Mouse (Mus musculus): ENCODE measurements around the gene Cxcr5. TPM values are rescaled to one million over a fixed set of nuclear protein-coding genes. Genes with fewer than 3 reads are reported as not detected.

Gene Cxcr5
- polyA plus RNA-seq, 1 experiment from 2014 or later: not detected

DNA sequence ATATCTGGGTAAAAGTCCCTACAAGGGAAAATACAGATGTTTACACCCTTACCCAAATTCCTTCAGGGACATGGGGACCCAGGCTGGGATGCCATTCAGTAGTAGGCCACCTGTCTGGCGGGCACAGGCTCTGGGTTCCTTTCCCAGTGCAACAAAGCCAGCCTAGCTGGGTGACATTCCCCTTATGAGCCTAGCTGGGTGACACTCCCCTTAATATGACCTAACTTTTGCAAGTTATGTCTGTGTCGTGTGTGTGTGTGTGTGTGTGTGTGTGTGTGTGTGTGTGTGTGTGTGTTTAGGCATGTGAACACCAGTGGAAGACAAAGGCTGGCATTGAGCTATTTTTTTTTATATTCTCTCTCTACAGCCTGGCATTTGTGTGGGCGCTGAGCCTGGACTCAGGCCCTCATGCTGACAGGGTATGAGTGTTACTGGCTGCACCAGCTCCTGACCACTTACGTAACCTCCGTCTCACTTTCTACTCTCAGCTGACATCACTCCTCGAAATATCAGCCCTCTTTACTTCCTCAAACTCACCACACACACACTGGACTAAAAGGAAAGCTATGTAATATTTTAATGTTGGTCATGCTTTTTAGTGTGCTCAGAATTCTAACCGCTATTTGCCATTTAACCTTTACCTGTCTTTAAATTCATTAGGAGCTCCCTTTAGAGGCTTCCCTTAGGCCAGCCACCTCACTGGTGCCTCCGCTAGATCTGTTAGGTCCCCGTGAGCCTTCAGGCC is 5.8 kb upstream of the Cxcr5 start:
- 67% methylated on average over 9 of the region's 9 CpGs for WGBS
- H3K36me3 ChIP-seq: no peaks in the 10 kb centered on the region
- H3K4me3 ChIP-seq: no peak overlapping the region
- H3K27me3 ChIP-seq (replicated peaks): no peaks in the 10 kb centered on the region
- H3K4me1 ChIP-seq (replicated peaks): peaks cover 2% of the 10 kb centered on the region; the same call in 1 of the 2 replicates
- H3K9ac ChIP-seq: no peak overlapping the region
- no peak overlapping the region for H3K27ac ChIP-seq (ENCODE audit: poor library complexity, severe bottlenecking)
- ATAC-seq (ENCODE audit: insufficient number of reproducible peaks, low FRiP score): no peak
- H3K9me3 ChIP-seq (replicated peaks): no peaks in the 10 kb centered on the region
- no peak overlapping the region for H3K4me2 ChIP-seq

DNA sequence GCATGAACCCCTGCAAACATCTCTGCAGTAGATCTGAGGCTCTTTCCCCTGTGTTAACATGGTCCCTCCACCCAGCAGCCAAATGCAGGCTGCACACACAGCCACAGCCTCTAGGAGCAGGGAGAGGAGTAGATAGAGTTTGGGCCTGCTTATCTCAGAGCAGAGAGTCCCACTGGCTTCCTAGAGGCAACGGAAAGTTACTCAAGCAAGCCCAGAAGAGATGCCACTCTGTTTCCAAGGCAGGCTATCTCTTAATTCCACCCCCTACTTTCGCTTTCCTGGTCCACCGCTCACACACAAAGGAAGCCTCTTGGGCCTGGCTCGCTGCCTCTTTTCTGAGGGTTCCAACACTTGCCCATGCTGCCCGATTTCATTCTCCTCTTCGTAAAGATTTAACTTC is 3.7 kb upstream of the Cxcr5 start:
- 52% methylated on average over 6 of the region's 6 CpGs for WGBS
- ATAC-seq (ENCODE audit: insufficient number of reproducible peaks, low FRiP score): no peak
- Histone ChIP-seq H3K27me3 (replicated peaks) (no peaks in the 10 kb centered on the region), H3K36me3 (no peaks in the 10 kb centered on the region), H3K4me1 (replicated peaks) (peaks cover 2% of the 10 kb centered on the region; the same call in 1 of the 2 replicates), H3K9me3 (replicated peaks) (no peaks in the 10 kb centered on the region), H3K27ac (ENCODE audit: poor library complexity, severe bottlenecking) (no peak overlapping the region), H3K4me3 (no peak overlapping the region), H3K9ac (no peak overlapping the region), H3K4me2 (no peak overlapping the region)

DNA sequence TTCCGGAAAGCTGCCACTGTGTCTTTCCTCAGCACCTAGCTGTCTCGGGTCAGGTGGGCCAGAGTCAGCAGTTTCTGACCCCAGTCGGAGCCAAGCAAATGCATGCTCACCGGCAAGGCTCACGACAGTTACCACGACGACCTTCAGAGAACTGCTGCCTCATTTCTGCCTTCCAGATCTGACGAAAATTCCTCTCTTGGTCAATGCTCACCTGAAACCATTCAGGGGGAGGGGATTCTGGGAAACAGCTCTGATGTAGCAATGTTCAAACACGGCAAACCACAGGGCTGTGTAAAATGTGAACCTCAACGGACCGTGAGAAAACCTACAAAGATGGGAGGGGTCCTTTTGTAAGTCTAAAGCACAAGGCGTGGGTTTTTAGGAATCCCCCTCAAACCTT is 1.3 kb upstream of the Cxcr5 start:
- no peaks in the 10 kb centered on the region for H3K9me3 ChIP-seq (replicated peaks)
- 56% methylated on average over 12 of the region's 12 CpGs for WGBS
- no peaks in the 10 kb centered on the region for H3K27me3 ChIP-seq (replicated peaks)
- H3K4me2 ChIP-seq: no peak overlapping the region
- no peak for ATAC-seq (ENCODE audit: insufficient number of reproducible peaks, low FRiP score)
- no peak overlapping the region for H3K27ac ChIP-seq (ENCODE audit: poor library complexity, severe bottlenecking)
- H3K9ac ChIP-seq: no peak overlapping the region
- H3K4me3 ChIP-seq: no peak overlapping the region
- H3K36me3 ChIP-seq: no peaks in the 10 kb centered on the region
- peaks cover under 1% of the 10 kb centered on the region; the same call in 1 of the 2 replicates for H3K4me1 ChIP-seq (replicated peaks)

DNA sequence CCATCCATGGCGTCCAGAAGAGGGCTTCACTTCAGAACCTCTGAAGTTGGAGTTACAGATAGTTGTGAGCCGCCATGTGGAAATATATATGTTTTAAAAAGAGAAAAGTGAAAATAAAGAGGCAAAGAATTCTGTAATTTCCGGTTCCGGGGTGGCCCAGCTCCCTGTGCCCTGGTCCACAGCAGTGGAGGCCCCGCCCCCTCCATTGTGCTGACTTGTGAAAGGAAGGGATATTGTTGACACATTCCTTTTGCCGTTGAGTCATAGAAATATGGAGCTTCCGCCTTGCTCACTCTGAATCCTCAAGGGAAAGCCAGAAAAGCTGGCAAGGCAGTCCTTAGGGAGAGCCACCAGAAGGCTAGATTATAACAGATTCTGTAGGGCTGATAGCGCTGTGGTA is 9.5 kb downstream of the Cxcr5 start:
- WGBS: 64% methylated on average over 8 of the region's 8 CpGs
- Histone ChIP-seq H3K36me3 (no peaks in the 10 kb centered on the region), H3K4me2 (no peak overlapping the region), H3K9me3 (replicated peaks) (no peaks in the 10 kb centered on the region; the same call in 1 of the 2 replicates), H3K4me3 (no peak overlapping the region), H3K9ac (no peak overlapping the region), H3K27me3 (replicated peaks) (no peaks in the 10 kb centered on the region), H3K4me1 (replicated peaks) (0 out of 2 replicates have a peak, but pooled peaks cover 4% of the 10 kb centered on the region), H3K27ac (ENCODE audit: poor library complexity, severe bottlenecking) (no peak overlapping the region)
- ATAC-seq (ENCODE audit: insufficient number of reproducible peaks, low FRiP score): no peak

DNA sequence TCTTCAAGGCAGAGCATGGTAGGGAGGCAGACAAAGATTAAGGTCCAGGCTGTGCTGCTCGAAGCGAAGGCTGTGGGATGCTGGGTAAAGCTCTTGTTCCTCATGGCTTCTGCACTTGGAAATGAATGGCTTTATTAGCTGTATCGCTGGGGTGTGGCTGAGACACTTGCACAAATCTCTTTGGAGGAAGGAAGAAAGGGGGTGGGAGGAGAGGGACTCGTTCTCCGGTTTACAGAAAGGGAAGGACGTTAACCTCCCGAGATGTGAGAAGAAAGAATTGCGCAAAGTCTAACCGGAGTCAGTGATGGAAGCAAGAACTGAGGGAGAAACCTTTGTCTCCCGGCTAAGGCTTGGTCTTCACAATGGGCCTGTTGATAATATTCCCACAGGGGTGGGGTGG is 10.5 kb downstream of the Cxcr5 start:
- WGBS: 83% methylated on average over 10 of the region's 10 CpGs
- H3K9me3 ChIP-seq (replicated peaks): no peaks in the 10 kb centered on the region; the same call in 1 of the 2 replicates
- no peak overlapping the region for H3K4me3 ChIP-seq
- H3K4me2 ChIP-seq: no peak overlapping the region
- no peaks in the 10 kb centered on the region for H3K36me3 ChIP-seq
- ATAC-seq (ENCODE audit: insufficient number of reproducible peaks, low FRiP score): no peak
- H3K9ac ChIP-seq: no peak overlapping the region
- H3K4me1 ChIP-seq (replicated peaks): 0 out of 2 replicates have a peak, but pooled peaks cover 4% of the 10 kb centered on the region
- H3K27ac ChIP-seq (ENCODE audit: poor library complexity, severe bottlenecking): no peak overlapping the region
- H3K27me3 ChIP-seq (replicated peaks): no peaks in the 10 kb centered on the region

DNA sequence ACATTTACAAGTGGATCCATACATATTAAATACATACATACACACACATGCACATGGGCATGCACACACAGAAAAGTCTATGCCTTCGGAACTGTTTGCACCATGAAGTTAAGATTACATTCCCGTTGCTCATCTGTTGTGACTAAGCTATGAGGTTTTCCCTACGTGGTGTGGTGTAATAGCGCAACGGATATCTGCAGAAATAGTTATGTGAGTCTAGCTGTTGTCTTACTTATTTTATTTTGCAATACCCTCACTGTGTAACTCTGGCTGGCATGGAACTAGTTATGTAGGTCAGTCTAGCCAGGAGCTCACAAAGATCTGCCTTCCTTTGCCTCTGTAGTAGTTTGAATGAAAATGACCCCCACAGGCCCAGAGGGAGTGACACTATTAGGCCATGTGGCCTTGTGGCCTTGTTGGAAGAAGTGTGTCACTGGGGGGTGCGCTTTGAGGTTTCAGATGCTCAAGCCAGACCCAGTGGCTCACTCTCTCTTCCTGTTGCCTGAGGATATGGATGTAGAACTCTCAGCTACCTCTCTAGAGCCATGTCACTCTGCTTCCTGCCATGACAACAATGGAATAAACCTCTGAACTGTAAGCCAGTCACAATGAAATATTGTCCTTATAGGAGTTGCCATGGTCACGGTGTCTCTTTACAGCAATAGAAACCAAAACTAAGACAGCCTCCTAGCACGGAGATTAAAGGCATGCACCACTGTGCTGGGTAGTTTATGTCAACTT is 13.1 kb downstream of the Cxcr5 start:
- WGBS: 91% methylated on average over 8 of the region's 8 CpGs
- no peak for ATAC-seq (ENCODE audit: insufficient number of reproducible peaks, low FRiP score)
- H3K4me2 ChIP-seq: no peak overlapping the region
- H3K27ac ChIP-seq (ENCODE audit: poor library complexity, severe bottlenecking): no peak overlapping the region
- H3K36me3 ChIP-seq: no peaks in the 10 kb centered on the region
- H3K9me3 ChIP-seq (replicated peaks): peaks cover 4% of the 10 kb centered on the region; the same call in 1 of the 2 replicates
- H3K27me3 ChIP-seq (replicated peaks): no peaks in the 10 kb centered on the region
- no peak overlapping the region for H3K9ac ChIP-seq
- H3K4me1 ChIP-seq (replicated peaks): 0 out of 2 replicates have a peak, but pooled peaks cover 4% of the 10 kb centered on the region
- no peak overlapping the region for H3K4me3 ChIP-seq

DNA sequence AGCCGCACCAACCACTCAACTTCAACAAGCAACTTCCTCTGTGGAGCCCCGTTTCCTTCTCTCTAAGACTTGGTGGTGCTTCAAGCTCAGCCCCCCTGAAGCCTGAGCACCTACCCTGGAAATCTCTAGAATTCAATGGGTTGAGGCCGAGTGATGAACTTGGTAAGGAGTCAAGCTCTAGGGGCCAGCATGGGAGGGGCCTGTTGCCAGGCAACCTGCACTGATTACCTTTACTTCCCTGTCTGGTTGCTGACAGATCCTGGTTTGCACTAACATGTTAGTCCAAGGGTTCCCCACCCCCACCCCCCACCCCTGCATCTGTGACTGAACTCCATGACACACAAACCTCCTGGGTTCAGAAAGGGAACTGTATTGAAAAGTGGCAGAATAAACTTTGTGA is 16.7 kb downstream of the Cxcr5 start:
- ATAC-seq (ENCODE audit: insufficient number of reproducible peaks, low FRiP score): no peak
- H3K4me2 ChIP-seq: no peak overlapping the region
- no peak overlapping the region for H3K4me3 ChIP-seq
- peaks cover 4% of the 10 kb centered on the region; the same call in 1 of the 2 replicates for H3K9me3 ChIP-seq (replicated peaks)
- 76% methylated on average over 3 of the region's 3 CpGs for WGBS
- no peaks in the 10 kb centered on the region for H3K27me3 ChIP-seq (replicated peaks)
- no peaks in the 10 kb centered on the region for H3K36me3 ChIP-seq
- no peak overlapping the region for H3K27ac ChIP-seq (ENCODE audit: poor library complexity, severe bottlenecking)
- H3K4me1 ChIP-seq (replicated peaks): no peaks in the 10 kb centered on the region
- H3K9ac ChIP-seq: no peak overlapping the region

DNA sequence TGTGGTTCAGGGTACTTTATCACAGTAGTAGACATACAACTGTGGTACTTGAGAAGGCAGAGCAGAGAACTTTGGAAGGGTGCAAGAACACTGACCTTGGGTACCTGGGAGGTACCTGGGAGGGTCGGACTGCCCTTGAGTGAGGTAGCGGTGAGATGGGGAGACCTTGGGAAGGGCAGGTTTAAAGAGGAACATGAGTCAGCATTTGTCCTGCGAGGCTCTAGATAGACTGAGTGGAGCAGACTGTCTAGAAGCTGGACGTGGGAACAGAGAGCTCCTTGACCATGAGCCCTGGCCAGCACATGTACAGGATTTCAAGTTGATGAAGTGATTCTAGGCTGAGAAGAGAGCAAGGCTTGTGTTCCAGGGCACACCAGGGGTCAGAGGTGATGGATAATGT is 19.3 kb downstream of the Cxcr5 start:
- Histone ChIP-seq H3K36me3 (no peaks in the 10 kb centered on the region), H3K4me3 (no peak overlapping the region), H3K27ac (ENCODE audit: poor library complexity, severe bottlenecking) (no peak overlapping the region), H3K4me1 (replicated peaks) (peaks cover 9% of the 10 kb centered on the region), H3K9me3 (replicated peaks) (0 out of 2 replicates have a peak, but pooled peaks cover 4% of the 10 kb centered on the region), H3K27me3 (replicated peaks) (no peaks in the 10 kb centered on the region), H3K4me2 (no peak overlapping the region), H3K9ac (no peak overlapping the region)
- 58% methylated on average over 4 of the region's 4 CpGs for WGBS
- ATAC-seq (ENCODE audit: insufficient number of reproducible peaks, low FRiP score): no peak

DNA sequence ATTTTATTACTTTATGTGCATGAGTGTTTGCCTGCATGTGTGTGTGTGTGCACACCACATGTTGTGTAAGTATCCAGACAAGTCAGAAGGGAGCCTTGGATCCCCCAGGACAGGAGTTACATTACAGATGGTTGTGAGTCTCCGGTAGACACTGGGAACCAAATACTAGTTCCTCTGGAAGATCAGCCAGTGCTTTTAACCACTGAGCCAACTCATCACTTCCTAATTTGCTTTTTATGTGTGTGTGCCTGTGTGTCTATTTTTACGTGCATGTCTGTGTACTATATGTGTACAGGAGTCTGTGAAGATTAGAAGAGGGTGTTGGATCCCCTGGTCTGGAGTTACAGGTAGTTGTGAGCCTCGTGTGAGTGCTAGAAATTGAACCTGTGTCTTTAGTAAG is 21.0 kb downstream of the Cxcr5 start:
- no peaks in the 10 kb centered on the region for H3K27me3 ChIP-seq (replicated peaks)
- peaks cover 12% of the 10 kb centered on the region for H3K4me1 ChIP-seq (replicated peaks)
- no peaks in the 10 kb centered on the region for H3K36me3 ChIP-seq
- WGBS: 70% methylated on average over 3 of the region's 3 CpGs
- no peak overlapping the region for H3K27ac ChIP-seq (ENCODE audit: poor library complexity, severe bottlenecking)
- H3K9me3 ChIP-seq (replicated peaks): 0 out of 2 replicates have a peak, but pooled peaks cover 4% of the 10 kb centered on the region
- H3K4me3 ChIP-seq: no peak overlapping the region
- no peak overlapping the region for H3K9ac ChIP-seq
- no peak overlapping the region for H3K4me2 ChIP-seq
- ATAC-seq (ENCODE audit: insufficient number of reproducible peaks, low FRiP score): no peak

DNA sequence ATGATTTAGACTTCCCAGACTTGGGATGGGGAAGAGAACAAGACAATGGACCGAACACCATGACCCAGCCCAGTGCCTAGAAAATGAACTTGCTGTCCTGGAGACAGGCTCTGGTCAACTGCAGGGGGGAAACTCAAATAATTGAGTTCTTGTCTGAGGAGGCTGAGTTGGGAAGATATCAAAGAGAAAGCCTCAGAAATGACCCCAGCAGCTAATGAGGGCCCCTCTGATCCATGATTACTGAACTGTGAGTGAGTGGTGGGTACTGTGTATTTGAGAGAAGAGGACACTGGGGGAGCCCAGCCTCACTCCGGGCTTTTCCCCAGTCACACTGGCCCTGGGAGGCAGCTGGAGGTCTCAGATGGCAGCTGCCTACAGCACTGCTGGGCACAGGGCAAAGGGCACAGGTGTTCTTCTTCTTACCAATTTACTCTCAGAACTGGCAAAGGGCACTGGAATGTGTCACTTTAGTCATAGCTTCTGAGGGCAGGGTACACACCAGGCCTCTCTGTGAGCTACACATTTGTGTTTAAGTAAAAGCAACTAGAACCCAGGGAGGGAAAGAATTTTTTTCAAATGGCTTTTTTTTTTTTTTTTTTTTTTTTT is 21.8 kb downstream of the Cxcr5 start:
- no peak overlapping the region for H3K27ac ChIP-seq (ENCODE audit: poor library complexity, severe bottlenecking)
- no peaks in the 10 kb centered on the region for H3K36me3 ChIP-seq
- no peaks in the 10 kb centered on the region for H3K27me3 ChIP-seq (replicated peaks)
- no peak overlapping the region for H3K4me2 ChIP-seq
- H3K9ac ChIP-seq: no peak overlapping the region
- 80% methylated on average over 2 of the region's 2 CpGs for WGBS
- no peak for ATAC-seq (ENCODE audit: insufficient number of reproducible peaks, low FRiP score)
- peaks cover 12% of the 10 kb centered on the region for H3K4me1 ChIP-seq (replicated peaks)
- 0 out of 2 replicates have a peak, but pooled peaks cover 2% of the 10 kb centered on the region for H3K9me3 ChIP-seq (replicated peaks)
- no peak overlapping the region for H3K4me3 ChIP-seq
